Mouse (Mus musculus) CD4-positive, CD25-positive, alpha-beta regulatory T cell, adult 9 weeks (primary cell): ENCODE data around the gene Mpeg1. TPM values are rescaled to one million over a fixed set of nuclear protein-coding genes. Genes with fewer than 3 reads are reported as not detected.

Source experiments
- polyA plus RNA-seq: library from polyadenylated mRNA; unstranded; fragments of 100-300 nt; shearing (Covaris generic); gene quantifications from one replicate; pipeline ENCODE4 v1.2.1, GENCODE M21; 2017

Mpeg1 gene
- 0.53 TPM for polyA plus RNA-seq

DNA sequence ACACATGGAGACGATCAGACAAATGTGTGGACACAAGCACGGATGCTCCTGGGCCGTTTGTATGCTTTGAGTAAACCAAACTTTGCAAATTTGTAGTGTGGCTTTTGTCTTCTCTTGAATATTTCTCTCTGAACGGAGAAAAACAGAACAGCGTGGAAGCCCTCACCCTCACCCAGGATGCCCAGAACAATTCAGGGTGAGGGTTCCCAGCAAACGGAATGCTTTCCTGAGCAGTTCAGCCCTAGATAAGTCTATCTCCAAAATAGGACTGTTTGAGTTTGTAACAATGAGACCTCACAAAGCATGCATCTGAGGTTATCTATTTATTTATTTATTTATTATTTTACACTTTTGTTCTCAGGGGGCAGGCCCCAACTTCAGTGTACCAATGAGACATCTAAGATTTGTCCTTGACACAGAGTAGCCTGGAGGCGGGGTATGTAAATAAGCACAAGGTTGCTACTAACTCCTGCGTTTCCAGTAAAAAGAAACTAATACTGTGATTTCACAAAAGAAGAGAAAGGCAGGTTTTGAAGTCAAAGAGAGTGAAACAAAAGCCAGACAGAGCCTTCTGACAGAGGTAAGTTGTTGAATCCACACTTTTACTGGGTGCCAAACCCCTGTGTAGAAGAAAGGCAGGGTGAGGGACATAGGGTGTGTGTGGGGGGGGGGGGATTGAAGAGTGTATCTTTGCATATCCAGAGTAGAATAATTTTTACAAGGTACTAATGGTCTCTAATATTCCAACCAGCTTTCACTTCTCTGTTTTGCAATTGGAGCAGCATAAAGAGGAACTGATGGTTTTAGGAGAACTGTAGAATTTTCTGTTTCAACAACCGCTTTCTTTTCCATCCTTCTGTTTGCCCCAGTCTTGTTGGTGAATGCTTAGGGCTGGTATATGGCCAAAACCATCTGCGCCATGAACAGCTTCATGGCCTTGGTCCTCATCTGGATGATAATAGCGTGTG is at the start of gene Mpeg1:
Mpeg1 (plus strand) TSS at position 498 of the 968 bp plus-strand sequence.

DNA sequence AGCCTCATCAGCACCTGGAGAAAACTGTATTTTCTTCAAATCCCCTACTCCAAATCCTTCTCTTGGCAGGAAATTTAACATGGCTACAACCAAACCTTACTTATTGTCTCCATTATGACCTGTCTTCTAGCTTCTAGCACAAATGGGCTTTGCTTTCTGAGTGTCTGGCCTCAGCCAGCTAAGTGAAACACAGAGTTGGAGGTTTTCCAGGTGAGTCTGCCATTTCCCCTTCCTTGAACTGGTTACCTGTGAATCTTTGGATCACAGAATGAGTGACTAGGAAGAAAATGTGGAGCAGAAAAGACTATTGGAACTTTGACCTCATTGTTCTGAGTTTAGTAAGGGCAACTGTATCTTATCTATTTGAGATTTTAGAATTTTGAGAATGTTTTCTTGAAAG is 43.2 kb upstream of the Mpeg1 start, which contains the start of gene Olfr1441:
Olfr1441 (plus strand) TSS at position 73 of the 400 bp plus-strand sequence.

DNA sequence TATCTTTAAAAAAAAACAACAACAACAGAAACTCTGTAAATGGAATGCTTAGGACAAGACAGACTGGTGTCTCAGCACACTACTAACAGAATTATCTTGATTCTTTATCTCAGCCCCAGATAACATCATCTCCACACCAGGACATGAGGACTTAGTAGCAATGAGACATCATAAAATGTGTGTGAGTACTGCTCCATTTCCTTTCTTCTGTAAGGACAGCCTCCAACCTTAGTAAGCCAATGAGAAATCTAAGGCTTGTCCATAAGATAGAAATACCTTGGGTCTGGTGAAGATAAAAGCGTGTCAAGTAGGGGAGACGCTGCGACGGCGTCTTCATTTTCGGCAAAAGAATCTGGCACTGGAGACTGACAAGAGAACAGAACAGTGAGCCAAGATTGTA is 33.0 kb upstream of the Mpeg1 start, which contains the start of gene Pfpl:
Pfpl (plus strand) TSS at position 301 of the 400 bp plus-strand sequence.

DNA sequence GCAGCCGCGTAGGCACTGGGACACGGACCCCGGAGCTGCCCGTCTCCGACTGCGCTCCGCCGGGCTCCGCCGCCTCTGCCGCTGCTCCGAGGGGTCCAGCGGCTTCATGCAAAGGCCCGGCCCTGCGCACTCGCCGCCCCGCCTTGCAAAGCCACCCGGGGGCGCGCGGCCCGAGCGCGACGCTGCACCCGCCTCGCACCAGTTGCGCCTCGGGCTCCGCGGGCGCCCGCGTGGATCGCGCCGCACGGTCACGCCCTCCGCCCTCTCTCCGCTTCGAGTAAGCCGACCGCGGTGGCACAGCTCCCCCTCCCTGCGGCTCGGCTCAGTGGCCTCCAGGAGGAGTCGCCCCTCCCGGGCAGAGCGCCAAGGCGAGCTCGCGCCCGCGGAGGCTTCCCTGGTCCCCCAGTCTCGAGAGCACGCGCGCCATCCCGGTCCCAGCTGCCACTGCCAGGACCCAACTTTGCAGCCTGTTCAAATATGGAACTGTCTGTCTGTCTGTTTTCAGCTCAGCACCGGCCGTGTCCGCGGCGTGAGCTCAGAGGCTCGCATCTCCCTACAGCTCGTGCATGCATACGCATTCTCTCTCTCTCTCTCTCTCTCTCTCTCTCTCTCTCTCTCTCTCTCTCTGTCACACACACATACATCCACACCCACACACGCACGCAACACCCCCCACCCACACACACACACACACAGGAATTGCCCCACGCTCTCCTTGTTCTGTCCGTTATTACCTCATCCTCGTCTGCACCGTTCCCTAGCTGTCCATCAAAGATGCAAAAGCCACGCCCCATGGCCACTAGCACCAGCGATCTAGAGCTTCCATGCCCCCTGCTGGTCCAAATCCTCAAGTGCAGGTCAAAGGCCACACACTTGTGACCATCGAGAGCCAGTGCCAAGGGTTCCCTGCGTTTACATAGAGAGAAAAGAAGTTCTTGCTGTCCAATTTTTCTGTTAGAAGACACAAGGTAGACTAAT is 41.1 kb downstream of the Mpeg1 start, which contains the start of gene Dtx4:
Dtx4 (minus strand) TSS at position 85 of the 978 bp plus-strand sequence.

Other genes with a start within 250 kb of the Mpeg1 start
- not detected for gene Olfr1432, start 228.2 kb upstream of the Mpeg1 start, polyA plus RNA-seq
- not detected for gene Olfr262, start 219.1 kb upstream of the Mpeg1 start, polyA plus RNA-seq
- gene Olfr235, start 199.7 kb upstream of the Mpeg1 start, polyA plus RNA-seq, result not detected
- gene Olfr1434, start 180.9 kb upstream of the Mpeg1 start, polyA plus RNA-seq, result not detected
- not detected for gene Olfr1436, start 161.6 kb upstream of the Mpeg1 start, polyA plus RNA-seq
- not detected for gene Olfr1437, start 135.7 kb upstream of the Mpeg1 start, polyA plus RNA-seq
- gene Olfr1438-ps1, start 124.9 kb upstream of the Mpeg1 start, polyA plus RNA-seq, result not detected
- not detected for gene Olfr1440, start 73.5 kb upstream of the Mpeg1 start, polyA plus RNA-seq
- gene Olfr1441, start 43.3 kb upstream of the Mpeg1 start, polyA plus RNA-seq, result not detected
- gene Pfpl, start 32.9 kb upstream of the Mpeg1 start, polyA plus RNA-seq, result not detected
- gene Dtx4, start 40.7 kb downstream of the Mpeg1 start, polyA plus RNA-seq, result 6.2 TPM
- gene Fam111a, start 85.0 kb downstream of the Mpeg1 start, polyA plus RNA-seq, result 47.0 TPM
- not detected for gene Gm4952, start 139.2 kb downstream of the Mpeg1 start, polyA plus RNA-seq
- gene Glyat, start 172.5 kb downstream of the Mpeg1 start, polyA plus RNA-seq, result not detected
- not detected for gene Olfr1442, start 209.7 kb downstream of the Mpeg1 start, polyA plus RNA-seq
- not detected for gene Olfr1443, start 217.3 kb downstream of the Mpeg1 start, polyA plus RNA-seq
- gene Keg1, start 235.0 kb downstream of the Mpeg1 start, polyA plus RNA-seq, result not detected